Mouse (Mus musculus) limb, embryonic 14.5 days (tissue): Measurements from ENCODE around the gene Mgat3. TPM values are rescaled to one million over a fixed set of nuclear protein-coding genes. Genes with fewer than 3 reads are reported as not detected.

Source experiments
- ATAC-seq: fragments of 200-750 bp; cut with Nextera tagmentation; 2 replicates; pipeline ENCODE4 v1.8.0; 2017; ENCODE audit warnings: low read depth, moderate number of reproducible peaks, moderate TSS enrichment; ENCODE audit not compliant: low FRiP score
- DNase-seq: peaks from one replicate; pipeline ENCODE4 v3.0.0-alpha.2; 2015; ENCODE audit warnings: low spot score
- H3K27ac ChIP-seq: fragments of 300-500 bp; sonication (generic); replicated peaks from 2 replicates; pipeline ENCODE4 v1.5.1; 2014; ENCODE audit warnings: low read depth, mild to moderate bottlenecking, low read length, moderate library complexity, mixed read lengths
- H3K27me3 ChIP-seq: fragments of 300-500 bp; sonication (generic); 2 replicates; pipeline ENCODE4 v1.6.1; 2014; ENCODE audit warnings: low read length, mixed read lengths; ENCODE audit not compliant: control insufficient read depth, insufficient read depth
- H3K36me3 ChIP-seq: fragments of 300-500 bp; sonication (generic); 2 replicates; pipeline ENCODE4 v1.6.1; 2014; ENCODE audit warnings: mild to moderate bottlenecking, low read length, moderate library complexity, mixed read lengths; ENCODE audit not compliant: control insufficient read depth, insufficient read depth
- H3K4me1 ChIP-seq: fragments of 300-500 bp; sonication (generic); 2 replicates; pipeline ENCODE4 v1.6.1; 2014; ENCODE audit warnings: antibody characterized with exemption, low read length, mixed read lengths; ENCODE audit not compliant: control insufficient read depth, insufficient read depth
- H3K4me2 ChIP-seq: fragments of 300-500 bp; sonication (generic); replicated peaks from 2 replicates; pipeline ENCODE4 v1.6.1; 2014; ENCODE audit warnings: low read depth, mild to moderate bottlenecking, low read length, moderate library complexity; ENCODE audit not compliant: severe bottlenecking
- H3K4me3 ChIP-seq: fragments of 300-500 bp; sonication (generic); replicated peaks from 2 replicates; pipeline ENCODE4 v1.5.1; 2014; ENCODE audit warnings: low read length
- H3K9ac ChIP-seq: fragments of 300-500 bp; sonication (generic); 2 replicates; pipeline ENCODE4 v1.6.1; 2014; ENCODE audit warnings: mild to moderate bottlenecking, low read depth, low read length, moderate library complexity; ENCODE audit not compliant: severe bottlenecking
- H3K9me3 ChIP-seq: fragments of 300-500 bp; sonication (generic); 2 replicates; pipeline ENCODE4 v1.6.1; 2016; ENCODE audit warnings: low read length; ENCODE audit not compliant: control insufficient read depth
- POLR2A ChIP-seq: fragments of 200-500 bp; IDR thresholded peaks from 2 replicates; pipeline ENCODE4 v1.8.0; 2012; ENCODE audit warnings: inconsistent platforms, mild to moderate bottlenecking, moderate library complexity, borderline replicate concordance; ENCODE audit not compliant: insufficient read depth, insufficient read length; ENCODE audit errors: extremely low read depth
- WGBS: fragments of 180-500 bp; shearing (Covaris S2); extraction: QIAGEN DNeasy Blood & Tissue Kit; methylation state at CpG from one replicate; pipeline ENCODE4 v1.1.7; 2014; 5-methylcytosine and 5-hydroxymethylcytosine counted together
- polyA plus RNA-seq, 2 experiments: library from polyadenylated mRNA; depleted of rRNA in 1 of 2; stranded (reverse) in 1 of 2; unstranded in 1 of 2; fragments of >200 nt; fragmentation: Nextera tagmentation in 1 of 2; extraction: Ambion mirVana in 1 of 2; gene quantifications; 2 replicates each; pipeline versions ENCODE4 v1.2.1 to v1.2.3; 2012 to 2014

The Mgat3 gene
- polyA plus RNA-seq, 2 experiments = 6.7 to 18.1 TPM

GRCm38 (mm10) chr15:80221031-80221430, 47.5 kb downstream of the Mgat3 start:
- TF ChIP-seq POLR2A = no peak
- ATAC-seq (no peak), DNase-seq (no peak)
- Histone ChIP-seq H3K27ac (no peak overlapping the region), H3K27me3 (no peaks in the 10 kb centered on the region), H3K9me3 (no peaks in the 10 kb centered on the region), H3K4me1 (no peaks in the 10 kb centered on the region), H3K4me2 (no peak overlapping the region), H3K4me3 (no peak overlapping the region), H3K9ac (no peak overlapping the region), H3K36me3 (no peaks in the 10 kb centered on the region; the same call in 1 of the 2 replicates)
- 65% methylated on average over 8 of the region's 8 CpGs for WGBS

GRCm38 (mm10) chr15:80223751-80224150, 50.2 kb downstream of the Mgat3 start:
- Histone ChIP-seq H3K4me2 (no peak overlapping the region), H3K27ac (no peak overlapping the region), H3K4me3 (no peak overlapping the region), H3K4me1 (no peaks in the 10 kb centered on the region), H3K36me3 (no peaks in the 10 kb centered on the region), H3K9ac (no peak overlapping the region), H3K27me3 (no peaks in the 10 kb centered on the region), H3K9me3 (no peaks in the 10 kb centered on the region)
- TF ChIP-seq POLR2A = no peak
- DNase-seq (no peak), ATAC-seq (no peak)
- WGBS = 89% methylated on average over 7 of the region's 7 CpGs

DNA sequence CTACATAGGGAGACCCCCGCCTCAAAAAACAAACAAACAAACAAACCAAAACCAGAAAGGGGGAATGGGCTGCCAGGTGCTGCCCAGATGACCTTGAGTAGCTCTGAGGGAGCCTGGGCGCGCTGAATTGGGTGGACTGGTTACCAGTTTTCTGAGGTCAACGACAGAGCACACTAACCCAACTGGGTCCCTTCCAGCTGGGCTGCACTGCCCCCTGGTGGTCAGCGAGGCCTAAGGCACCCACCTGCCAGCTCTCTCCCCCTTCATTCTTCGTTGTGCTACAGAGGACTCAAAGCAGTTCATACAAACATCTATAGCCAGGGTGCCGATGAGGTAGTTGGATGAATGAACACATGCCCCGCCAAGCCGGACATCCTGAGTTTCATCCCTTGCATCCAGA, 51.7 kb downstream of the Mgat3 start:
- 29% methylated on average over 9 of the region's 9 CpGs for WGBS
- ATAC-seq = no peak; the same call in 1 of the 2 replicates
- no peak for TF ChIP-seq POLR2A

GRCm38 (mm10) chr15:80225796-80226195, 52.3 kb downstream of the Mgat3 start:
- Histone ChIP-seq H3K9ac (no peak overlapping the region), H3K27ac (no peak overlapping the region), H3K27me3 (no peaks in the 10 kb centered on the region), H3K36me3 (no peaks in the 10 kb centered on the region), H3K4me3 (no peak overlapping the region), H3K9me3 (no peaks in the 10 kb centered on the region), H3K4me1 (no peaks in the 10 kb centered on the region), H3K4me2 (no peak overlapping the region)
- ATAC-seq (no peak), DNase-seq (peak; percentile 38)
- TF ChIP-seq POLR2A = no peak
- WGBS = 47% methylated on average over 2 of the region's 2 CpGs

More for the DNA sequence above, 51.7 kb downstream of the Mgat3 start:
- Histone ChIP-seq H3K9ac (no peak overlapping the region), H3K9me3 (no peaks in the 10 kb centered on the region), H3K27me3 (no peaks in the 10 kb centered on the region), H3K27ac (no peak overlapping the region), H3K4me1 (no peaks in the 10 kb centered on the region), H3K4me3 (no peak overlapping the region), H3K4me2 (no peak overlapping the region), H3K36me3 (no peaks in the 10 kb centered on the region)
- peak; percentile 11 for DNase-seq

DNA sequence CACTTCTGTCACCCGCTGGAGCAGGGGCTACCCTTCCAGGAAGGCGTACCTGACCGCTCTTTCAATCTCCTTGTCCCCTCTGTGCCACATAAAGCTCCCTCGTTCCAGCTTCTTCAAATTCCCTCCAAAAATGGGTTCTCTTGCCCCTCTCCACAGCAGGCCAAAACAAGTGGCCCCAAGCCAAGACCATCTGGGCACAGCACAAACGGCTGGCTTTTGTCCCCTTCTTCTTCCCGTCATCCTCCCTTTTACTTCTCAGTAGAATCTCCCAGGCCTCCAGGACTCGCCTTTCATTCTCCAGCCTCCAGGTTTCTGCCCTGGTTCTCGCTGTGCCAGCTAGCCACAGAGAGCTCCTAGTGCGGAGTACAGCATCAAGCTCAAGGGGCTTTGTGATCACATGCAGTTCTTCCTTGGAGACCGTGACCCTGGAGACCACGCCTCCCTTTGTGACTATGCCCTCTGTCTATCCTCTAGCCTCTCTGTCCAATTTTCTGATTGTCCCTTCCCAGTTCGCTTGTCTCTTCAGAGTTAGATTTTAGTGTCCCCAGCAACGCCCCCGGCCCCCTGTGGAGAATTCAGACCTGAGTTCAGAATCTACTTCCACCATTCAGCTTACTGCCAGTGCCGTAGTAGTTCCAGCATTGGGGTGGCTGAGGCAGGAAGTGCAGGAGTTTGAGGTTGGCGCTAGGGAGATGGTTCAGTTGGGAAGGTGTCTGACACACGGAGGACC, 54.7 kb downstream of the Mgat3 start:
- ATAC-seq = no peak
- H3K4me2 ChIP-seq = no peak overlapping the region

More for the DNA sequence above, 54.7 kb downstream of the Mgat3 start:
- 78% methylated on average over 17 of the region's 17 CpGs for WGBS
- H3K4me3 ChIP-seq = no peak overlapping the region
- no peaks in the 10 kb centered on the region for H3K4me1 ChIP-seq
- H3K27ac ChIP-seq = no peak overlapping the region
- no peak for DNase-seq
- no peak overlapping the region for H3K9ac ChIP-seq
- no peaks in the 10 kb centered on the region for H3K9me3 ChIP-seq
- no peaks in the 10 kb centered on the region for H3K36me3 ChIP-seq
- H3K27me3 ChIP-seq = no peaks in the 10 kb centered on the region
- no peak for TF ChIP-seq POLR2A
